Mouse (Mus musculus) lung, postnatal 0 days (tissue): ENCODE measurements around the gene Cmip.

Experiments
- CTCF ChIP-seq: IDR thresholded peaks from 2 replicates; pipeline ENCODE4 v1.5.1; 2016; ENCODE audit warnings: antibody characterized with exemption, mild to moderate bottlenecking
- EP300 ChIP-seq: IDR thresholded peaks from 2 replicates; pipeline ENCODE4 v1.6.1; 2016; ENCODE audit warnings: antibody characterized with exemption, mild to moderate bottlenecking, control low read depth

DNA sequence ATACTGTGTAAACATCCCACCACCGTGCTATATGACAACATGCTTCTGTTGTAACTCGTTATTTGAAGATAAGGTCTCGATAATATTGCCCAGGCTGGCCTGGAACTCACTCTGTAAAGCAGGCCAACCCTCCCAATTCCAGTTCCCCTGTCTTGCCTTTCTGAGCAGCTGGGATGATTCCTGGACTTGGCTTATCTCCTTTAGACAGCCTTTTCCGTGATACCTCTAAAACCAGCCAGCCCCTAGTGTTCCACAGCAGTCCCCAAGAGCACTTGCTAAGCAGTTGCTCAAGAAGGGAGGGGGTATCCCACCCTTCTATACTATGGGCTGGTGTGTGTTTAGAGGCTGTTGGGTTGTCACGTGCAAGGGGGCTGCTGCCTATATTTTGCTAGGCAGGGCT is 165.0 kb downstream of the Cmip start:
- TF ChIP-seq CTCF (no peak), EP300 (no peak)
